Mouse (Mus musculus) retina, postnatal 1 day (tissue): ENCODE data around the gene Trcg1.

Source experiments
- DNase-seq: peaks from one replicate; pipeline ENCODE4 v3.0.0-alpha.2; 2012

Gene Trcg1

GRCm38 (mm10) chr9:57233142-57233541, 3.2 kb upstream of the Trcg1 start:
- no peak for DNase-seq

DNA sequence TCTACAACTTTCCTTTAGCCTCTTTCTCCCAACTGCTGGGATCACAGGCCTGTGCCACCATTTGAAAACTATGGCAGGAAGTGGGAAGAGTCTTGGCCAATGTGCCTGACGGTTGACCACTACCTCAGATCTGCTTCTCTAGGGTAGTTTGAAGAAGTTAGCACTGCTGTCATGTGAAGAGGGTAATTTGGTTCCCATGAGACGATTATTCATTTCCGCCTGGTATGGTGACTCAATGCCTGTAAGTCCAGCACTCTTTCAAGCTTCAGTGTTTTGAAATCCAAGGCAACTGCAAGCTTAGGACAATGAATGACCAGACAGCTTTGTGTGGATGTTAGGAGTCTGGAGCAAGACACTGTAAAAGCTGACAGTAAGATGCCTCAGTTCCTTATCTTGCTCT, 2.6 kb upstream of the Trcg1 start:
- DNase-seq = no peak

DNA sequence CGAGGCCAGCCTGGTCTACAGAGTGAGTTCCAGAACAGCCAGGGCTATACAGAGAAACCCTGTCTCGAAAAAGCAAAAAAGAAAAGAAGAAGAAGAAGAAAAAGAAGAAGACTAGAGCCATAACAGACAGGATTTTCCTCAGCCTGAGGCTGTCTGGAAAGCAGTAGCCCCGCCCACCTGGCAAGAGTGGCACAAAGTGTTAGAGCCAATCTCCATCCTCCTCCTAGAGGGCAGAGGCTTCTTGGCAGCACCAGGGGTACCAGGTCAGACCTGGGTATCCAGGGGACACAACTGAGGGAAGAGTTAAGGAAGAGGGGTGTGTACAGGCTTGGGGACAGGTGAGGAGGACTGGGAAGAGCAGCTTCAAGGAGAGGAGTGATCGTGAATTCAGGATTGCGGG, 1.3 kb downstream of the Trcg1 start:
- DNase-seq = no peak

- DNase-seq = no peak
Measured at GRCm38 (mm10) chr9:57238220-57238619, 1.9 kb downstream of the Trcg1 start.

DNA sequence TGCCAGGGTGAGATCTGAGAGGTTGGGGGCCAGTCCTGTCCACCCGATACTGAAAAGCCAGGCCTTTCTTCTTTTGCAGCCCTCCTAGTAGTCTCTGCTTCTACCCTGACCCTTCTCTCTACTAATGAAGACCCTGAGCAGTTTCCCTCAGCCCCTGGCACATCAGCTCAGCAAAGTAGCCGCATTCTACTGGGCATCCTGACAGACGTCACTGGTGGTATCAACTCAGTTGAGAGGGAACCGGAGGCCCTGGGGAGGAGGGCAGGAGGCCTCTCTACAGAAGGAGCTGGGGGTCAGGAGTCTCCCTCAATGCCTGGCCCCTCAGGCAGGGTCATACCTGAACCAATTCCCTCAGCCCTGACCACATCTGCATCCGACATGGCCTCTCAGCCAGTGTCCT, 4.8 kb downstream of the Trcg1 start:
- DNase-seq = no peak

- DNase-seq = no peak
Measured at GRCm38 (mm10) chr9:57242916-57243315, 6.6 kb downstream of the Trcg1 start.

DNA sequence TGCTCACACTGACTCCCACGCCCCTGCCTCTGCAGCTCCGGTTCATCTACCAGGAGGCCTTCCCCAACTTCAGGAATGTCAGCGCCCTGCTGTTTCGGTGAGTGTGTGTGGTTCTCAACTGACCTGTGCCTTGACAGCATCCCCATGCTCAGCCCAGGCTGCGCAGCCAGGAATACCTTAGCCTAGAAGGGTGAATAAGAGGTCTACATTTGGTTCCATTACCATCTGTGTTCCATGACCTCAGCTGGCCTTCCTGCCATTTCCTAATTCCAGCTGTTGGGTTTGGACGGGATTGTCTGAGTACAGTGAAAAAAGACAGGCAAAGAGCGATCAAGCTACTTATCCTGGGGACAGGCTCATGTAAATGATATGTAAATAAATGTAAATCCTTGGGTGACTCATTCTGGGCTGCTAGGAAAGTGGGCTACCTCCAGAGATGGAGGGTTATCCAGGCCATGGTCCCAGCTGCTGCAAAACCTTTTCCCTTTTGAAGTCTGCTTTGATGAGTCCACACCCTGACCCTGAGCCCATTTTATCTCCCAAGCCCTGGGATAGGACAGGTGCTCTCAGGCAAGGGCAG, 7.8 kb downstream of the Trcg1 start:
- no peak for DNase-seq

- no peak for DNase-seq
Measured at GRCm38 (mm10) chr9:57246482-57246881, 10.1 kb downstream of the Trcg1 start.

DNA sequence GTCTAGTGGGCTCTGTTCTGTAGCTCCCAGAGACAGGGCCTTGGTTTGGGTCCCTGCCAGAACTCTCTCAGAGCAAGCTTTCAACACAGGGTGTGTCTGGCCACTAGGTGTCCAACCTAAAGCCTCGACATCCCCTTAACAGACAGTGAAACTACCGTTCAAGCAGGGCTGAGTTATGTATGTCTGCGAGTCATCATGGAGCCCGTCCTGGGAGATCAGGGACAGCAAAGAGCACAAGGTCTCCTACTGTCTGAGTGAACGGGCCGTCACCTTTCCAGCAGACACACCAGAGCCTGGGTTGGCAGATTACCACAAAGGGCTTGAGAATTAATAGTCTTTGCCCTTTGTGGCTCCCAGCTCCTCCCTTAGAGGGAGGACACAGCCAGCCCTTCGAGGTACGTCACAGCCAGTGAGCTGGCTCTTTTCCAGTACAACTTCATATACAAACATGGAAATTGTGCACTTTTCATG, 10.9 kb downstream of the Trcg1 start:
- DNase-seq = no peak

DNA sequence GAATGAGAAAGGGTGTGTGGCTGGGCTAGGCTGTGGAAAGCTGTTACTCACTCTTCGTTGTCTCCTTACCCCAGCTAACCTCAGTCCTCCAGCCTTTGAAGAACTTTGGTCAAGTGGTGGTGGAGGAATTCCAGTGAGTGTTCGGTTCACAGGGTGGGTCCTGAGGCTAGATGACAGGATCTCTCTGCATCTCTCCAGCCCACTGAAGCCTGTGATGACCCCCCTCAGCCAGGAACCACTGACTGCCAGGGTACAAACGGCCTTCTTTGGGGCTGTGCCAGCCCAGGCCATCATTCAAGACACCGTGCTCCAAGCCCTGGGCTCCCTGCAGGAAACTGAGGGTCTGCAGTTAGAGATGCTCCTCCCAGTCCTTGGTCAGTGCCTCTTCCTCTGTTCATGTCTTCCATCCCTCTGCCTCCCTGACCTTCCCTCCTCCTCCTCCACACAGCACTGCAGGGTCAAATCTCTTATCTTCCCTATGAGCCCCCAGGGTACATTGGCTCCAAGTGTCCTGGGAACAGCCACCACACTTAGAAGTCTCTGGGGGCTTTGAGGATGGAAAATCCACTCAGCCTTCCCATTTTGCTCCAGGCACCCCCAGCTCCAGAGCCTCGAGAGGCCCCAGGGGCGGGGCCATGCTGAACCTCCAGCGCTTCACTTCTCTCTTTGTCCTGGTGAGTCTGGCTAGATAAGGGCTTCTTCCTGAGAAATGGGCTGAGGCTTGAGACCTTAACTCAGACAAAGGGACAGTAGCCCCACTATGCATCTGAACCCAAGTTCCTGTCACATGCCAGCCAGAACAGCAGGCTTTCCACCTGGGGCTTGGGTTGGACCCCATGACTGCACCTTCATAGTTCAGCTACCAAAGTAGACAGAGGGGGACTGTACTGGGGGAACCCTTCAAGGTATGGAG, 11.9 kb downstream of the Trcg1 start:
- DNase-seq = no peak

DNA sequence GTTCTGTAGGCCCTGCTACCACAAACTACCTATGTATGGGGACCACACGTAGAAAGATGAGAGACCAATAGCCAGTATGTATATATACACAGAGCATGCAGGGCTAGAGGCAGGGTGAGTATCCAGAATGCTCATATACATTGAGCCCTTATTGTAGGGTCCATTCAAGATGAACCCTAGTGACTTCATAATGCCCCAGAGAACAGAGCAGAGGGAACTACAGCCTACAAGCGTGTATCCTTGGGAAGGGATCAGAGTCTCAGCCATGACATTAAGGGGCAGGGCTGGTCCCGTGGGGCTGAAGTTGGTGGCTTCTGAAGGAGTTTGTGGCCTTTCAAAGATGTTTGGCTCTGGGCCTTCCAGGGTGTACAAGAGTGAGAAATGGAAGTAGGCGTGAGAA, 13.7 kb downstream of the Trcg1 start:
- DNase-seq = no peak

- no peak for DNase-seq
Measured at GRCm38 (mm10) chr9:57251139-57251538, 14.8 kb downstream of the Trcg1 start.

DNA sequence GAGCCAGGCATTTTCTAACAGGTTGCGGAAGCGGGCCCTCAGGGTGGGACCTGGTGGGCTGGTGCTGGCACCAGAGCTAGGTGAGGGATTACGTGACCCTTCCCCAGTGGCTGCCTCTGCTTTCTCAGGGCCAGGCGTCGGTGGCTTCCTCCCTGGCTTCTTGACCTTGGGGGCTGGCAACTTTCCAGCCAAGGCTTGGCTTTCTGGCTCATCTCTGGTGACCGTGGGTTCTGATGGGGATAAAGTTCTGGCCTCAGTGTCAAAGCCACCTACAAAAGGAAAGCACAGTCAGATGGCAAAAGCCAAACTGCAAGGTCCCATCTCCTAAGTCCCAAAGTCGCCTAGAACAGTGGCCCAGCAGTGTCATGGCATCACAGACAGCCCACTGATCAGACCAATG, 17.7 kb downstream of the Trcg1 start:
- DNase-seq = no peak

- DNase-seq = no peak
Measured at GRCm38 (mm10) chr9:57254823-57255495, 18.6 kb downstream of the Trcg1 start.

- DNase-seq = no peak
Measured at GRCm38 (mm10) chr9:57256309-57256708, 20.0 kb downstream of the Trcg1 start.

GRCm38 (mm10) chr9:57256861-57257260, 20.5 kb downstream of the Trcg1 start:
- no peak for DNase-seq

GRCm38 (mm10) chr9:57257627-57258026, 21.3 kb downstream of the Trcg1 start:
- no peak for DNase-seq

DNA sequence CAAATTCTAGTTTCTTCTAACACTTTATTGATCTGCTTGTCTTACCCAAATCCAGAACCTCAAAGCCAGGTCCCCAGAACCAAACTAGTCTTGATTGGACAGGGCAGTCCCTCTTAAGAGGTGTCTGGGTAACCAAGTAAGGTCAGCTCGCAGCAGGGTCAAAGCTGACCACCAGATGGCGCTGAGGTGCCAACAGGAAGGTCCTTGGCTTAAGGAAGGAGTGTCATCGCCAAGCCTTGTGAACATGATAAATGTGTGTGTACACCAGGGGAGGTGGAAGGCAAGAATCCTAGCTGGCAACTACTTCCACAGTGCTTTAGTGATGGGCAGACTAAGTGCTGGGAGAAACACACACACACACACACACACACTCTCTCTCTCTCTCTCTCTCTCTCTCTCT, 23.4 kb downstream of the Trcg1 start:
- peak; percentile 89 for DNase-seq

DNA sequence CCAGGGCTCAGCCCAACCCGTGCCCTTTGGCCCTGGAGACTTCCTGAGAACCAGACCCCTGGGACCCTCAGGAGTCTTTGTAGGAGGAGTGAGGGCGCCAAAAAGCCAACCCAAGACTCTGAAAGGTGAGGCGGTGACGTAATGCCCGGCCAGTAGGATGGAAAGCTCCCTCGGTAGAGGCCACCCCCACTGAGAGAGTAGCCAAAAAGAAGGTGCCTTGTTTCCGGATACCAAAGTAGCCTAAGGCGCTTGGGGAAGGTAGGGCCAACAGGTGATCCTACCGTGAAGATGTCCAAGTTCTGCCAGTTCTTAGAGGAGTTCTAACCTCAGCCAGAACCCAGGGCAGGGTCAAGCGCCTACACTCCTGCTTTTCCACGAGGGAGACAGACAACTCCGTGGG, 24.6 kb downstream of the Trcg1 start:
- DNase-seq = no peak

DNA sequence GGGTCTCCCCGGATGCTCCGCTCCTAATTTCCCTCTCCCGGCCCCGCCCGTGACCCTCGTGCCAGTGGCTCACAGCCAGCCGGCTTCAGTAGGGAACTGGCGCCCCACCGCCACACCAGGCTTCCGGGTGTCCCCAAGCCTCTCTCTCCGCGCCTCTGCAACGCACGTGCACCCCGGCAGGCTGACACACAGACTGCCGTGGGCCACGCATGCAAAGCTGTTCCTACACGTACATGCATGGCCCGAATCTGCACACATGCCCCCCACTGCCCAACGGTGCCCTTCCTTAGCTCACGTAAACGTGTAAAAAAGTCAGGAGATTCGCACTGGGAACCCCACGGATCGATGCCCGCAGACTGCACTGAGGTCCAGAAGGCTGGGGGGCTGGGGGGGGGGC, 25.2 kb downstream of the Trcg1 start:
- DNase-seq = peak; percentile 52

DNA sequence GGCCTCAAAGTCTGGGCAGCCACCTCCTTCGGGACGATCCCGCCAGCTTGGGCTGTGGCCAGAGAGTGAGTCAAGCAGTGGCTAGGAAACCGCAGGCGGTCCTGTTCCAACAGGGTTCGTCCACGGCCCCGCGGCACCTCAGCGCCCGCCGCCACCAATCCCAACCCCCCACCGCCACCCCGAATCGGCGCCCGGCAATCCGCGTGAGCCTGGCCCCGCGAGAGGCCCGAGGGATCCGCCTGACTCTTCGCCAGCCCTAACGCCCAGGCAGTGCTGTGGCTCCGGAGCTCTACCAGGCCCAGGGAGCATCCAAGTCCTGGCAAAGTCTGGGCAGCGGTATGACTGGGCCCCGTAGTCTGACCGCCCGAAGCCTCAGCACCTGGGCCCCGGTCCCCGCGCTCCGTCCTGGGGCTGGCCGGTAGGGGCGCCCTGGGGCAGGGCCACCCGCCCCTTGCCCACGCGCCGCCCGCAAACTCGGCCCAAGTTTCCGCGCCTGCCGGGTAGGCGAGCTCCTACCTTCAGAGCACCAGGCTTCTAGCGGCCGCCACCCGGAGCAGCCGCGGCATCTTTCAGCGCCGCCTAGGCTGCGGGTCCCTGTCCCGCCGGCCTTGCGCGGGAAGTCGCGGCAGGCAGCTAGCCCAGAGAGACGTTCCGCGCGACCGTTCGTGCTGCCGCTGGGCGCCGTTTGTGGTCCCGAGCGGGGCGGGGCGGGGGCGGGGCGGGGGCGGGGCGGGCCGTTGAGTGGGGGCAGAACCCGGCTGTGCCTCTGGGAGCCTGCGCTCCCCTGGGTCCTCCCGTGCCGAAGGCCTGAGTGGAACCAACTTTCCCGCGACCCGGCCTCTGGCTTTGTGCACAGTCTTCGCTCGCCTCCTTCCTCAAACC, 25.8 kb downstream of the Trcg1 start, which contains the start of gene 1700017B05Rik:
TSS of gene 1700017B05Rik (minus strand) at position 700 of the 882 bp plus-strand sequence.
- DNase-seq = peak; percentile 84

DNA sequence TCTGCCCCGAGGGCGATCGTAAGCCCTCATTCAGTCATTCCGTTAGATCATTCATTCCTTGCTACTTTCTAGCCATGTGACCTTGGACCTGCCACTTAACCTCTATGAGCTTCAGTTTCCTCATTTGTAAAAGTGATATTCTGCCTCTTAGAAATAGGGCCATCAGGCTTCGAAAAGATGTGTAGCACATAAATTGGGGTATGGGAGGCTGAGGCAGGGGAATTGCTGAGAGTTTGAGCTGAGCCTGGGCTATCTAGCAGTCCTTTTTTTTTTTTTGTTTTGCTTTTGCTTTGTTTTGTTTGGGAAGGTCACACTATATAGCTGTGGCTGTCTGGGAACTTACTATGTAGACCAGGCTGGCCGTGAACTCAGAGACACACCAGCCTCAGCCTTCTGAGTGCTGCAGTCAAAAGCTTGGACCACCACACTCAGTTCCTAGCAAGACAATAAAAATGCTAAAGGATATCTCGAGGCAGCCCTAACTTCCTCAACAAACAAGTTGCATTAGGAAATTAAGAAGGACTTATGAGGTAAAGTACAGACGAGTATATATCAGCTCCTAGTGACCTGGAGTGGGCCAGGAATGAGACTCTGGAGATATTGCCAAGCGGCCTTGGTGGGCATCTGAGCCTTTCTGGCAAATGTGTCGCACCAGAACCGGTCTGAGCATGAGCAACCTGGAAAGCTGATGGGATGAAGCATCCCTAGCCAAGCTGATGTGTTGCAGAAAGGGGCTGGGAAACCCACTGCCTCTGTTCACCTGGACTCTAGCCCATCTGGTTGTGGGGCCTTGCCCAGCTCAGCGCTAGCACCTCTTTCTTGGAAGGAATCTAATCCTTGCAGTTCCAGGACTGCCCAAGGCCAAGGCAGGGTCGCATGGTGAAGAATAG, 26.7 kb downstream of the Trcg1 start:
- no peak for DNase-seq
